Mouse (Mus musculus) adrenal gland, postnatal 36 days (tissue): Measurements from ENCODE around the gene Guca2a. TPM values are rescaled to one million over a fixed set of nuclear protein-coding genes. Genes with fewer than 3 reads are reported as not detected.

ENCODE experiments used
- DNase-seq, 2 experiments: peaks; one replicate each; pipeline ENCODE4 v3.0.0; 2021; ENCODE audit warnings: mixed read lengths in 1 of 2
- total RNA-seq, 2 experiments: library from RNA; stranded (reverse); gene quantifications; 2 replicates each; pipeline ENCODE4 v1.2.3; 2021

Gene Guca2a
- total RNA-seq, 2 experiments from 2014 or later = not detected

DNA sequence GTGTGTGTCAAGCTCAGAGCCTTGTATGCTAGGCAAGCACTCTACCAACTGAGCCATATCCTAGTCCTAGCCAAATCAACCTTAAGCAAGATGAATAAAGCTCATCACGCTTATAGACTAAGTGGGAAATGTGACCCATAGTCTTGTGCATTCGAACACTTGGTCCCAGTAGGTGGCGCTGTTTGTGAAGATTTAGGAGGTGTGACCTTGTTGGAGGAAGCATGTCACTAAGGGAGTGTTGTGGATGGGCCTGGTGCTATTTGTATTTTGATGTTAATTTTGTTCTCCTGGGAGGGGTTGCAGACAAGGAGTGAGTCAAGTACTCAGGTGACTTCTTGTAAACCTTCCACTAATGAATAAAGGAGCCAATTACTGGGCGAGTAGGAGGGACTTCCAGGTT lies 5.2 kb downstream of the Guca2a start:
- DNase-seq = no peak

DNA sequence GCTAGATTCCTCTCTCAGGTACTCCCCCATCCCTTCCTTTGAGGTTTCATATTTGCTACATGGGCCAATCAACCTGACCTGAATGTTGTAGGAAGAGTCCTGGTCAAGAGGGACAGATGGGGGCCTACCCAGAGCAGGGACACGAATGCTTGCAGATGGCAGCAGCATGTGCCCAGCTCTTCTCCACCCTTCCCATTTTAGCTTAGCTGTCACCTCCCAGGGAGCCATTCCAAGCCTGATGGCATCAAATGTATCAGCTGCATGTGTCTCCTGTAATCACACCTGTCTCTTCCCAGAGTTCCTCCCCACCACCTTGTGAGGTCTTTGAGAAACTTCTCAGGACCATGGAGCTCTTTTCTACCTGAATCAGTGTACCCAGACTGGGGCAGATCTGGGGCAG lies 19.5 kb downstream of the Guca2a start:
- no peak for DNase-seq

DNA sequence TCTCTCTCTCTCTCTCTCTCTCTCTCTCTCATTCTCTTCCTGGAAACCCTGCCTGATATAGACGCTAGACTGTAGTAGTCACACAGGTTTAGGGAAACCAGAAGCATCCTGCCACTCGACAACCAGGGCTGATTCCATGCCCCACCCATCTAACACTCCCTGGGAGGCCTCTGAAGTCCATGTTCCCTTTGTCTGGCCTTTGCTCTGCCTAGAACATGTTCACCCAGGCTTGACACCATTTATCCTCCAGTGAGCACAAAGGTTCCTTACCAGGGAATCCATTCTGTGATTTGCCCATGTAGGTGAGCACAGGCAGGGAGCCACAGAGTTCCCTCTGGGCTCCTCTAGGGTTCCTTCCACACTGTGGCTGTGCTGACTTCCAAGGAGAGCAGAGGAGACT lies 20.7 kb downstream of the Guca2a start:
- DNase-seq = no peak

DNA sequence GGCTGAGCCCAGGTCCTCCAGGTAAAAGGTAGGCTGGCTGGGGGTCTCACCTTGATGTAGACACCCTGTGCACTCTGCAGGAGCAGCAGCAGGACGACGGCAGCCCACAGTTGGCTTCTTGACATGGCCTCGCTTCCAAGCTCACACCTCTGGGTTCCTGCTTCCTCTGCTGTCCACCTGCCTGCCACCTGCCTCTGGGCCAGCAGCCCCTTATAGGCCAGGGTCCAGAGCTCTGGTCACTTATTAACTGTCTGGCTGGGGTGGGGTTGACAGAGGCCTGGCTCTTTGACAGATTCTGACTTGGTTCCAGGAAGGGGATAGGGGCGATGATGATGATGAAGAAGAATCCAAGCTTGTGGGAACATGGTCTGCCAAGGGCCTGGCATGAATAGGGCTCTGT lies 21.2 kb downstream of the Guca2a start, which contains the start of gene Guca2b:
Gene Guca2b (minus strand): TSS at position 224 of the 400 bp plus-strand sequence.
- DNase-seq = no peak

DNA sequence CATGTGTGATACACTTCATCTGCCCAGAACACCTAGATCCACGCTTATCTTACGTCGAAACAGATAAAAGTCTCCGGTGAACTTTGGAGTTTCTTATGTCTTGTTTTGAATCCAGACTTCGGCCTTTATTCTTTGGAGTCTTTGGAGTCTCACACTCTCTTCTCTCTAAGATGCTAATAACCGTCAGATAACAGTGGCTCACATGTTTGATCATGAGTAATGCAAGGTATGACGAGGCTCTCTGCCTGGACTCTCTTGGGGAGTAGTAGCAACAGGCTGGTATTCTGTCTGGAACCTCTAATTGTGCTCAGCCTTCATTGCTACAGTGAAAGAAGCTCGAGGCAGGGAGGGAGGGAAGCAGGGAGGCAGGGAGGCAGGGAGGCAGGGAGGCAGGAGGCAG lies 22.5 kb downstream of the Guca2a start:
- DNase-seq = no peak

DNA sequence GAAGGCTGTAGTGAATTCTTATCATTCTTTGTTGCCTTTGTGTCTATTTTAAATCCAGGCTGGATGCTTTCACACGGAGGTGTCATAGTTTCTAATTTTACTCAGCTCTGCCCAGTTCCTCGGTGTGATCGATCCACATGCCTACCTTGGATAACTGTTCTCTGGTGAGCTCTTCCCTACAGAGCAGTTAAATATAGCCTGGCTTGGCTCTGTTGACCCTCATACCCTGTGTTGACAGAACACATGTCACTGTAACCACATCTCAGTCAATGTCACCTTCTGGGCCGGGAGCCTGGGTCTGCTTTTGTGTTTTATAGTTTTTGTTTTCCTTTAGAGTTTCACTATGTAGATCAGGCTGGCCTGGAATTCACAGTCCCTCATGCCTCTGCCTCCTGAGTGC lies 24.6 kb downstream of the Guca2a start:
- no peak for DNase-seq

DNA sequence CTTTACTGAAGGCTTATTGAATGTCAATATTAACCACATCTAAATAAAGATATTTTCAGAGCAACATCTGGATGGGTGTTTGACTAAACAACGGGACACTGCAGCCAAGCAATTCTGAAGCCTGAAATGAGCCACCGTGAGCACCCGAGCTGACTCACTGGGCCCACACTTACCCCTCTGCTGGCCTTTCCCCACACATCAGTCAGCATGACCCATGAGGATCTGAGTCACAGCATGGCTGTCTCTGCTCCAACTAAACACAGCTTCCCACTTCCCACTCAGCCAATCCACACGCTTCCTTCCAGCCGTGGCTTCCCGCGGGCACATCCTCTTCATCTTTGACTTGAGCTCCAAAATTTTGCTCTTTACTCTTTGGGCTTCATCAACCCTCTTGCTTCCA lies 25.5 kb downstream of the Guca2a start:
- peak; percentile 69 to 75 for DNase-seq

DNA sequence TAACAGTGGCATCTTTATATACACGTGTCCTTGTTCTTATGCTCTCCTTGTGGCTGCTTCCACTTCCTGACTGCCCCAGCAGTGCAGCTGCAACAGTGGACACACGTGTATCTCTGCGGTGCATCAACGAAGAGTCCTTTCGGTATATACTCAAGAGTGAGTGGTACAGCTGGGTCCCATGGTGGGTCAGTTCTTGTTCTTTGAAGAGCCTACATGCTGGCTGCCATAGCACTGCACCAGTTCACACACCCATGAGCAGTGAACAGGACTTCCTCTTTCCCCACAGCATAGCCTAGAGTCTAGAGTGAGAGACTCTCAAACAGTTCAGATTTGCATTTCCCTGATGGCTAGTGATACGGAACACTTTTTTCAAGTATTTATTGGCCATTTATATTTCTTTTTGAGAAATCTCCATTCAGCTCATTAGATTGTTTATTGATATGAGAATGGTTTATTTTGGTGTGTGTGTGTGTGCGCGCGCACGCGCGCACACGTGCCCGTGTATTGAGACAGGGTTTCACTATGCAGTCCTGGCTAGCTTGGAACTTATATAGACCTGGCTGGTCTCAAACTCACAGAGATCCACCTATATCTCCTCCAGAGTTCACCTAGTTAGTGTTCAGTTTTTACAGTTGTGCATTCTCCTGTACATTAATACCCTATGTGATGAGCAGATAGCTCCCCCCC lies 26.0 kb downstream of the Guca2a start:
- no peak for DNase-seq

DNA sequence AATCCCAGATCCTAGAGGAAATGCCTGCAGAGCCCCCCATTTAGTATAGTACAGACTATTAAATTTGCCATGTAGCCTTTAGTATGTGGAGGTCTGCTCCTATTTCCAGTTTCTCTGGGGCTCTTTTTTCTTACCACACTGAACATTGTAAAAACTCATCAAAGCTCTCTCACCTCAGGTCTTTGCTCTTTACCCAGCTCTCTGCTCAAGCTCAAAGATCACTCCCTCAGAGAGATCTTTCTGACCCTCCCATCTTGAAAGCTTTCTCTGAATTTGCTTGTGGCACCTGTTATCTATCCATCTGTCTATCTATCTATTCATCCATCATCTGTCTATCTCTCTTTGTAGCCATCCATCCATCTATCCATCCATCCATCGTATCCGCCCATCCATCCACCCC lies 27.7 kb downstream of the Guca2a start:
- DNase-seq = no peak

DNA sequence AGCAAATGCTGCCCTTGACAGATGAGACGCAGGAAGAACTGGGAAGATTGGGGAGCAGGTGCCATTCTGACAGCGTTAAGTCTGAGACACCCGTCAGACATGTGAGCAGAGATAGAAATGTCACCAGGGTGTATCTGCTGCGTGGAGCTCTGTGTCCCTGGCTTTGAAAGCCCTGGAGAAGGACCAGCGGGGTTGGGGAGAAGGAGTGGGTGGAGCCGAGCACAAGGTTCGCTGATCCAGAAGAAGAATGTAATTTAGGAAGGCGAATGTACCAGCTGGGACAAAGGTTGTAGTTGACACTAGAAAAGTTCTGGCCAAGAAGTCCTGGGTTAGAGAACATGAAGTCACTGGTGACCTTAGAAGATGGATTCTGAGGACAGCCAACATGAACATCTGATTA lies 28.6 kb downstream of the Guca2a start:
- DNase-seq = peak; percentile 14 to 36

DNA sequence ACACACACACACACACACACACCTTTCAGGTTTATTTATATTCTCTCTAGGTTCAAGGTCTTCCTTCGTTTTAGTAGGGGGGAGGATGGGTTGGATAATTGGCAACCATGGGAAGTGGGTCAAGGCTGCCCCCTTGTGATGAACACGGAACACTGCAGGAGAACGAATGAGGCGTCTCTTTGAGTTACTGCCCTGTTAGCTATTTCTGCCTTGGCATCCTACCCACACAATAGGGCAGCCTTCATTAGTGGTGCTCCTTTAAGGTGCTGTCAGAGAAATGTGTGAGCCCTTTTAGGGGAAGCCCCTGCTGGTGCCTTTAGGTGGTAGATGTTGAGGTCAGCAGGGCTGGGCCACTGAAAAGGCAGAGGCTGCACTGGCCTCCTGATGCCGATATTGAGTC lies 29.9 kb downstream of the Guca2a start:
- DNase-seq = peak; percentile 49 to 60

DNA sequence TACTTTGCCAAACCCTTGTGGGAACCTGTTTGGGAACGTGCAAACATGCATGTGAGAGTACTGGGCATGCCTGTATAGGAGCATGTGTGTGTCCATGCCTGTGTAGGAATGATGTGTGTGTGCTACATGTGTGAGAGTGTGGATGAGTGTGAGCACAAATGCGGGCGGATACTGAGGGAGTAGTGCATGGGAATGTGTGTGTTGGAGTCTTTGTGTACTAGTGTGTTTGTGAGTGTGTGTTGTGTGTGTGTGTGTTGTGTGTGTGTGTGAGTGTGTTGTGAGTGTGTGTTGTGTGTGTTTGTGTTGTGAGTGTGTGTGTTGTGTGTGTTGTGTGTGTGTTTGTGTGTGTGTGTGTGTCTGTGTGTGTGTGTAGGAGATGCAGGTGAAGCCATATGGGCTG lies 30.7 kb downstream of the Guca2a start:
- no peak for DNase-seq

DNA sequence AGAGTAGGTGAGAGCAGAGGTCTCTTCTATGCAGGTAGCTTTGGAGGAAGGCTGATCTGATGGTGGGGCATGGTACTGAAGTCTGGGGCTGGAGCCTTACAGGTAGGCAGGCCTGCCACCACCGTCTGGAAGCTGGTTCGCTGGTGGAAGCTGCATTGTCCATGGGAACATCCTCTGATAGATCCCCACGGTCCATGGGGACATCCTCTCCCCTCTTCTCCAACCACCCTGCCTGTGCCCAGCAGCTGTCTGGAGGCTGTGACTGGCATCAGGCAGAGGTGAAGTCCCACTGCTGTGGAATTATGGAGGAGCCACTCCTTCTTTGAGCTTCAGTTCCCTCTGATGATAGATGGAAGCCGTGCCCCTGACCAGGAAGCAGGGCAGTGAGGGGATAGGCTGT lies 31.1 kb downstream of the Guca2a start:
- no peak for DNase-seq

DNA sequence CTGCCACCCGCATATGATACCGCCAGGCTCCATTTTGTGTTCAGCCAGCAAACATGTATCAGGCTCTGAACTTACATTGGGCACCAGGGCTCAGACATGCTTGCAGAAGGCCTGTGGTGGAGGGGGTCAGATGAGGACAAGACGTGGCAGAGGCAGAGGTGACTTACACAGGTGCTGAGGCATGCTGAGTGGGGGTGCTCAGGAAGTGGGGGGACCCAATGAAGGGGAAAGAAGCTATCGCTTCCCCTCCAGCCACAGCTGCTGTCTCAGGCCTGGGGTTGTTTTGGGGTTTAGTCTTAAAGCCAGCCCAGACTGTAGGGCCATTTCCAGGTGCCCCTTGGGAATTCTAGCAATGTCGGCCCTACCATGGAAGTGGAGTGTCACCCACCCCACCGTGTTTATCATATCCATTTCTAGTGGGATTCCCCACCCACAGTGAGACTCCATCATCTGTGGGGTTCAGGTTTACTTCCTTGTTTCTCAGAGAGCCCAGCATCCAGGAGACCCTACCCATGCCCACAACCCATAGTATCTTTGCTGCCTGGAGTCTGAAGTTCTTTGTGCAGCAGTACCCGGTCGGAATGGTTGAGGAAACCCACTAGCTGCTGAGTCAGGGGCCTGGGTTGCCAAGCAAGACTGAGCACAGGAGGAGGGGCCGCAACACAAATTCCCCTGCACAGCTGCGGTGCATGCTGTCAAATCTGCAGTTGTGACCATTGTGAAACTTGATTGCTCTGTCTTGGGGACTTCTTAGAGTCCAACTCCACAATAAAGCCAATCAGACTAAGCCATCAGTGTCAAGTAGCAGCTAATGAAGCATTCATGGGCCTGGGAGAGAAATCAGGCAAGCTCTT lies 32.1 kb downstream of the Guca2a start:
- DNase-seq = no peak

DNA sequence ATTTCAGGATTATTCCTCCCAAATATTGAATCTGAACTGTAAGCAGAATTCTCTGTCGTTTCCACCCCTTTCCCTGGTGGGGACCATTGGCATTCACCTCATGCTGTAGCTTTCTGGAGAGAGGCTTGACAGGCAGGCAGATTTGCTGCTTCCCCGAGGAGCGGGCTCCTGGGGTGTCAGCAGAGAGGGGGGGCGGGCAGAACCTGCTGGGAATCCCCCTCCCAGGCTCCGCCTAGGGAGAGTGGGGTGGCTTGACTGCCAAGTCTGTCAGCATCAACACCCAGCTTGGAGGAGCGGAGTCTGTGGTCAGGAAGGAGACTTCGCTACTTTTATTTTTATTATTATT lies 32.7 kb downstream of the Guca2a start:
- no peak for DNase-seq

DNA sequence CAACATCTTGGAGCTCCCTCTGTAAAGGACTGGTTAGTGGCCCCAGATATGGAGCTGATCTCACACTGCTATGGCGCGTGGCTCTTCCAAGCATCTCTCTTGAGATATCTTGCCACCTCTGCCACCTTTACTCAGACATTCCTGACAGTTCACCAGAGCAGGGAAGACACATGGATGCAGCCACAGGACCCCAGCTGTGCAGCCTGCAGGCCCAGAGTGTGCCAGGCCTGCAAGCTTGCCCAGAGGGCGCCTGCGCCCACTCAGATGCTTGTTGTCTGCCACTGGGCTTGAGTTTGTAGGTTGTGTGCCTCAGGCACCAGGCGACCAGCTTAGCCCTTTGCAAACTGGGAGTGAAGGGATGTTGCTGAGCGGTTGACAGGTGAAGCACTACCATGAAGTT lies 33.2 kb downstream of the Guca2a start:
- DNase-seq = no peak

DNA sequence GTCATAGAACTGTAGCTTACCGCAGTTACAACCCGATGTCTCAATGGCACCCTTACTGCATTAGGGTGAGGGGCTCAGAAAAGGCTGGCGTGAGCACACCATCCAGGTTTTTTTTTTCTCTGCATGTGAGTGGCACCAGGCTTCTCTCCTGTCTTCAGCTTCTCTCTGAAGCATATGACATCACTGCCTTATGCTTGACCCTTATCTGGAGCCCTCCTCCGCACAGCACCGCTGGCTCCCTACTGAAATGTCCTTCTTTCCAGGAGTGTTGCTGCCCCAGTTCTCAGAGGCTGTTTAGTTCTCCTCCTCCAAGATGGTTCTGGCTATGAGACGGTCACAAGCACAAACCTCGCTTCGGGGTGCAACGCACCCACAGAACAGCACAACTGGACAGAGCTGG lies 33.7 kb downstream of the Guca2a start:
- DNase-seq = no peak

DNA sequence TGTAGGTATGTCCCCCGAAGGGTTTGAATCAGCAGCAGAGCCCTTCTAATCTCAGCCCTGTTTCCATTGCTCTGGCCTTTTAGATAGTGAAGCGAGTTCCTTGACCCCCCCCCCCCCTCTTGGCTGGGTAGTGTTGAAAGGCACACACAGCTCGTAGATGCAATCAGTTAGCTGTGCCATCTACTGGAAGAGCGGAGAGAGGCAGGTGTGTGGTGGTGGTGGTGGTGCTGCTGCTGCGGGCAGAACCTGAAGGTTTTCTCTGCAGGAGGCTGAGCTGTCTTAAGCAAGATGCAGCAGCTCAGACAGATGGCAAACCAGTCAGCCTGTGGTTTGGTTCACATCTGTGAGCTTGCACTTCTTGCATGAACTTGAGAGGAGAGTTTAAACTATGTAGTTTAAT lies 35.2 kb downstream of the Guca2a start:
- DNase-seq = no peak

DNA sequence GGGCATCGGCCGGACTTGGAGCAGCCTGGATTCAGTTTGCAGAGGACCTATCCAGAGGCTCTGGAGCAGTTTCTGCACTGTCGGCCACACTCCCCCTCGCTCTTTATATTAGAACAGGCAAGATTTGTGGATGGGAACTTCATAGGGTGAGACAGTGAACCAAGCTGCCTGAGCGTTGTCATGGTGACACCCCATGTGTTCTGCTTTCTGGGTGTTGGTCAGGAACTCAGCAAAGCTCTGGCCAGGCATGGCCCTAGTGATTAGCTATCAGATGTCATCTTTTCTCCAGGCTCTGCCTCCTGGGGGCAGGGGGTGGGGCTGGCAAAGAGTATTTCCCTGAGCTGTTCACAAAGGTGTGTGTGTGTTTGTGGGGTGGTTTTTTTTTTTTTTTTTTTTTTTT lies 45.1 kb downstream of the Guca2a start:
- DNase-seq = no peak

DNA sequence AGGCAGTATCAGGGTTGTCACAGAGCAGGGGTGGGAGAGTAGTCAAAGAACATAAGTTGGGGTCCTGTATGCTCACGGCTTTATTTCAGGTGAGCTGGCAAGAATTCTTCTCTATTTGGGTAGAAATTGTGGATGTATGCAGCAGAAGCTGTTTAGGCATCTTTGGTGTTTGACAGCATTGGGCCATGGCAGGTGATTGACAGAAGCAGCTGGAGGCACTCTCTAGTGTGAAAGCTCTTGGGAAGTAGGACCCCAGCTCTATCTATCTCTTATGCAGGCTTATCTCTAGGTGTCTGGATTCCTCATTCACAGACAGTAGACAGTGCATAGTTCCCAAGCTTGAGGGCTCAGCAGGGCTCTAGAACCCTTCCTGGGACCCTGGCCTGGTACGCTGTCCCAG lies 48.2 kb downstream of the Guca2a start:
- no peak for DNase-seq
